Mouse (Mus musculus) C2C12 (cell line): Measurements from ENCODE around the gene Hp1bp3. TPM values are rescaled to one million over a fixed set of nuclear protein-coding genes. Genes with fewer than 3 reads are reported as not detected.

Experiments used
- H3K27me3 ChIP-seq: one replicate; pipeline ENCODE4 v1.6.1; 2011; ENCODE audit not compliant: control insufficient read depth, insufficient read depth, insufficient read length
- H3K36me3 ChIP-seq: one replicate; pipeline ENCODE4 v1.6.1; 2011; ENCODE audit not compliant: control insufficient read depth, insufficient read depth
- H3K4me3 ChIP-seq: one replicate; pipeline ENCODE4 v1.5.1; 2011; ENCODE audit warnings: mild to moderate bottlenecking, control low read depth; ENCODE audit not compliant: poor library complexity, insufficient read depth, severe bottlenecking
- H3K79me2 ChIP-seq: one replicate; pipeline ENCODE4 v1.6.1; 2011; ENCODE audit not compliant: control insufficient read depth, insufficient read depth
- H3K79me3 ChIP-seq: one replicate; pipeline ENCODE4 v1.6.1; 2011; ENCODE audit warnings: low read depth, control low read depth
- H3ac ChIP-seq: one replicate; pipeline ENCODE3; 2011; ENCODE audit warnings: low read depth; ENCODE audit not compliant: control insufficient read depth, insufficient read length
- CEBPB ChIP-seq: IDR thresholded peaks from one replicate; pipeline ENCODE4 v1.6.1; 2011; ENCODE audit warnings: low read depth, mild to moderate bottlenecking, control low read depth, moderate library complexity
- CTCF ChIP-seq: IDR thresholded peaks from one replicate; pipeline ENCODE4 v1.5.1; 2011; ENCODE audit not compliant: control insufficient read depth, insufficient read depth, insufficient read length
- FOSL1 ChIP-seq: IDR thresholded peaks from one replicate; pipeline ENCODE4 v1.8.0; 2011; ENCODE audit warnings: mild to moderate bottlenecking, low read length; ENCODE audit not compliant: poor library complexity, insufficient read depth, severe bottlenecking
- MAX ChIP-seq: IDR thresholded peaks from one replicate; pipeline ENCODE4 v1.6.1; 2011; ENCODE audit warnings: mild to moderate bottlenecking, control low read depth
- MYOD1 ChIP-seq: IDR thresholded peaks from one replicate; pipeline ENCODE4 v1.6.1; 2011; ENCODE audit warnings: low read depth; ENCODE audit not compliant: control insufficient read depth, insufficient read length
- MYOG ChIP-seq: IDR thresholded peaks from one replicate; pipeline ENCODE4 v1.6.1; 2011; ENCODE audit not compliant: control insufficient read depth, insufficient read length; ENCODE audit errors: extremely low read depth
- USF1 ChIP-seq: IDR thresholded peaks from one replicate; pipeline ENCODE4 v1.6.1; 2011; ENCODE audit warnings: low read depth, mild to moderate bottlenecking, control low read depth, moderate library complexity
- polyA plus RNA-seq: library from polyadenylated mRNA; unstranded; fragments of >200 nt; fragmentation: generic; extraction: Trizol; gene quantifications from one replicate; pipeline ENCODE4 v1.2.1, GENCODE M21; 2012; ENCODE audit warnings: missing spikeins

The Hp1bp3 gene
- polyA plus RNA-seq, 1 experiment = 54.3 TPM

DNA sequence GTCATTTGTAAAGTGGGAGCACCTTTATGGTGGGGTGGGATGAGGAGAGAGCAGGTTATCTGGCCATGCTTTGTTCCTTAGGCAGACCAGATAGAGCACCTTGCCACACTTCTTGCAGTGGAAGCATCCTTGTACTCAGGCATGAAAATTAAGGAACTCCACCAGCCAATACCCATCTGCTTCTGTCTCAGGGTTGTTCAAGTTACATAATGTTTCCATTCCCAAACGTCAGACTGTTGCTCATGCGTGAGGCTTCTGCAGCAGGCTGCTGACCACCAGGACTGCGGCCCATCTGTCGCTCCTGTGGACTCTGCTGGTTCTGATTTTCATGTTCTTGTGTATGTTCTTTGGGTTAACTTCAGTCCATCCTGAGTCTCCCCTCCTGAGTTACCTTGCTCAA lies 35.4 kb upstream of the Hp1bp3 start:
- Histone ChIP-seq H3ac (no peak overlapping the region), H3K36me3 (peaks cover 63% of the 10 kb centered on the region), H3K79me3 (no peaks in the 10 kb centered on the region), H3K27me3 (no peaks in the 10 kb centered on the region), H3K79me2 (no peaks in the 10 kb centered on the region), H3K4me3 (no peak overlapping the region)
- no peak for TF ChIP-seq MAX

DNA sequence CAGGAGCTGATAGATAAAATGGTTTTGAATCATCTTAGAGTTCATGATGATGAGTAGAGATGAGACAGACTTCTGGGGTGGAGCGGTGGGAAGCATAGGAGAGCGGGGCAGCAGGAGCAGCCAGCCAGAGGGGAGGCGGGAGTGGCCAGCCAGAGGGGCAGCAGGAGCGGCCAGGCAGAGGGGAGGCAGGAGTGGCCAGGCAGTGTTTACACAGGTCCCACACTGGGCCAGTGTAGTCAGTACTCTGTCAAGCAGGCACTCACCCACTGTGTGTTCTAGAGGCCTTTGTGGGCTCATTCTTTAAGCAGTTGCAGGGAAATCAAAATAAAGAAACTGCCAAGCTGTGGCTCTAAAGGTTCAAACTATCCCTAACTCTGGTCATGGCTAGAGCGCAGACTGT lies 32.0 kb upstream of the Hp1bp3 start:
- H3K79me3 ChIP-seq = no peaks in the 10 kb centered on the region
- H3K27me3 ChIP-seq = no peaks in the 10 kb centered on the region
- TF ChIP-seq CTCF = no peak
- no peak for TF ChIP-seq FOSL1
- no peak for TF ChIP-seq MAX
- TF ChIP-seq USF1 = no peak
- no peak for TF ChIP-seq MYOD1
- TF ChIP-seq MYOG = no peak
- TF ChIP-seq CEBPB = no peak
- H3K36me3 ChIP-seq = peaks cover 58% of the 10 kb centered on the region
- H3ac ChIP-seq = no peak overlapping the region
- H3K79me2 ChIP-seq = no peaks in the 10 kb centered on the region
- no peak overlapping the region for H3K4me3 ChIP-seq

DNA sequence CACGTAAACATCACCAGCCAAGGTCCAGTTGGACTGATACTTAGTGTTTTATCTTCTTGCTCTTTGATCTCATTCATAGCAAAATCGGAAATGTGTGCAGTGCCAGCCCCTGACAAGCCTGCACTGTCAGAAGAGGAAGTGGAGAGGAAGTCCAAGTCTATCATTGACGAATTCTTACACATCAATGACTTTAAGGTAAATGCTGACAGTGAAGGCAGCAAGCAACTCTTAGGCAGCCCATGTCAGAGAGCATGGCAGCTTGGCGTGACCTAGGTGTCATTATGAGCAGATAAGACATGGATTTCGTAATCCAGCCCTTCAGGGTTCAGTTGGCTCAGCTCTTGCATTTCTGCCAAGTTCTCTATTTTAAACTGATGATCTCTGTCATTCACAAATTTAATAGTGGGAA lies 31.5 kb upstream of the Hp1bp3 start:
- TF ChIP-seq MAX (no peak), FOSL1 (no peak), MYOD1 (no peak), CTCF (no peak), CEBPB (no peak), USF1 (no peak), MYOG (no peak)
- Histone ChIP-seq H3K79me3 (no peaks in the 10 kb centered on the region), H3K27me3 (no peaks in the 10 kb centered on the region), H3K4me3 (no peak overlapping the region), H3ac (no peak overlapping the region), H3K79me2 (no peaks in the 10 kb centered on the region), H3K36me3 (peaks cover 62% of the 10 kb centered on the region)

DNA sequence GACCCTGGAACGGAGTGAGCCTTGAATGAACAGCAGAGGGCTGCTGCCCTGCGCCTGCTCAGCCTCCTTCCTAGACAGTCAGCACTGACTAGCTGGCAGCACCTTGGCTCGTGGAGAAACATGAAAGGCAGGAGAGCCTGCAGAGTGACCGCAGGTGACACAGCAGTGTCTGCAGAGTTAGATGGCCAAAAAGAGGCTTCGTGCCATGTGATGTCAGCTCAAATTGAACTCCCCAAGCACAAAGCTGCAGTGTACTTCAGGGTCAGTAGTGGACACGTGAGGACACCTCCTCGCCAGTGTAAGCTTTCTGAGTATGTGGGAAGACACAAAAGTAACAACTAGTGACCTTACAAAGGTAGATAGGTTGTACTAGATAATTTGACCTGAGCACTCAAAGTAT lies 30.1 kb upstream of the Hp1bp3 start:
- Histone ChIP-seq H3ac (no peak overlapping the region), H3K79me2 (no peaks in the 10 kb centered on the region), H3K36me3 (peaks cover 65% of the 10 kb centered on the region), H3K4me3 (no peak overlapping the region), H3K79me3 (no peaks in the 10 kb centered on the region), H3K27me3 (no peaks in the 10 kb centered on the region)
- no peak for TF ChIP-seq MYOG
- no peak for TF ChIP-seq MAX
- no peak for TF ChIP-seq FOSL1
- TF ChIP-seq CTCF = no peak
- no peak for TF ChIP-seq CEBPB
- TF ChIP-seq USF1 = no peak
- no peak for TF ChIP-seq MYOD1

DNA sequence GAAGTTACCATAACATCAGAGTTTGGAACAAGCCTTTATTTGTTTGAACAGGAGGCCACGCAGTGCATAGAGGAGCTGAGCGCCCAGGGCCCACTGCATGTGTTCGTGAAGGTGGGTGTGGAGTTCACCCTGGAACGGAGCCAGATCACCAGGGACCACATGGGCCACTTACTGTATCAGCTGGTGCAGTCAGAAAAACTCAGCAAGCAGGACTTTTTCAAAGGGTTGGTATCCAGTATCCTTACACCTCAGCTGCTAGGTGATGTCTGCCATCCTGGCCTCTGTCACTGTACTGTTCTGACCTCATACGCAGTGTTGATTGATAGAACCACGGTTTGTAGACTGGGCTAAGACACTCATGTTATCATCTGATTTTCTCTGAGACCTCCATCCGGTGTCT lies 28.1 kb upstream of the Hp1bp3 start:
- H3K79me3 ChIP-seq = no peaks in the 10 kb centered on the region
- no peaks in the 10 kb centered on the region for H3K27me3 ChIP-seq
- no peaks in the 10 kb centered on the region for H3K79me2 ChIP-seq
- H3K4me3 ChIP-seq = no peak overlapping the region
- H3ac ChIP-seq = no peak overlapping the region
- TF ChIP-seq MAX (no peak), FOSL1 (no peak), CTCF (no peak), MYOD1 (no peak), MYOG (no peak), USF1 (no peak), CEBPB (no peak)
- peaks cover 70% of the 10 kb centered on the region for H3K36me3 ChIP-seq

DNA sequence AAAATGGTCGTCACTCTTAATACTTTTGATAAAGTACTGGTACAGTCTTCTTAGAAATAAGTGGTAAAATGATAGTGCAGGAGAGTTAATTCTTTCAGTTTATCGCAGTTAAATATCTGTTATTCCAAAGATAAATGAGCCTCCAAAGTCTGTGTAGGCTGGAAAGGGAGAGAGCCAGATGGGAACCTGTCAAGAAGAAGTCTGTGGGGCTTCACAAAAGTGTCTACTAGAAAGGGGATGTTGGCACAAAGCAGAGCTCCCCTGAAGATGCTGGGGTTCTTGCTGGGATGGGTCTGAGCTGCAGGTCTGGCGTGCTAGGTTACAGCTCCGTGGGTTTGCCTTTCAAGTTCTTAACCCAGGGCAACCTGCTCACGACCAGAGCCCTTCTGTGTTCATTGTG lies 23.5 kb upstream of the Hp1bp3 start:
- Histone ChIP-seq H3ac (no peak overlapping the region), H3K79me3 (no peaks in the 10 kb centered on the region), H3K36me3 (peaks cover 82% of the 10 kb centered on the region), H3K27me3 (no peaks in the 10 kb centered on the region), H3K79me2 (no peaks in the 10 kb centered on the region), H3K4me3 (no peak overlapping the region)
- no peak for TF ChIP-seq MAX
- no peak for TF ChIP-seq CEBPB
- TF ChIP-seq MYOG = no peak
- TF ChIP-seq USF1 = no peak
- TF ChIP-seq CTCF = no peak
- no peak for TF ChIP-seq MYOD1
- TF ChIP-seq FOSL1 = no peak
